Mouse (Mus musculus): ENCODE results near the gene Mycbpap.

Gene Mycbpap

DNA sequence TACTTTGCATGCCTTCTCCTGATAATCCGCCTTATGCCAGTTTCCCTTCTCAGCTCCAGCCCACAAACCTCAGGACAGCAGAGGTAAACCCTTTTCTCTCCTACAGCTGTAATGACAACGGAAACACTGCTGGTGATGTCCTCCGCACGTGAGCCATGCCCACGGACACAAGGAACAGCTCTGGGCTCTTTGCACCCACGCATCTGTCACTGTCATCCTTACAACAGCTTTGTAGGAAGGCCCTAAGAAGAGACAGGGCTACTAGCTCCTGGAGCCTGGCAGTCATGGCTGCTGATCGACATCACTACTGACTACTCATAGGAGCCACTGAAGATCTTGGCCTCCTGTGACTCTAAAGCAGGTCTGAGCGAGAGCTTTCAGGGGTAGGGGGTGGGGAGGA is 11.6 kb upstream of the Mycbpap start:
- DNase-seq (ENCODE audit: low read depth, low spot score), result no peak

GRCm38 (mm10) chr11:94528879-94529278 is 7.3 kb upstream of the Mycbpap start:
- DNase-seq (ENCODE audit: low read depth, low spot score), result no peak

DNA sequence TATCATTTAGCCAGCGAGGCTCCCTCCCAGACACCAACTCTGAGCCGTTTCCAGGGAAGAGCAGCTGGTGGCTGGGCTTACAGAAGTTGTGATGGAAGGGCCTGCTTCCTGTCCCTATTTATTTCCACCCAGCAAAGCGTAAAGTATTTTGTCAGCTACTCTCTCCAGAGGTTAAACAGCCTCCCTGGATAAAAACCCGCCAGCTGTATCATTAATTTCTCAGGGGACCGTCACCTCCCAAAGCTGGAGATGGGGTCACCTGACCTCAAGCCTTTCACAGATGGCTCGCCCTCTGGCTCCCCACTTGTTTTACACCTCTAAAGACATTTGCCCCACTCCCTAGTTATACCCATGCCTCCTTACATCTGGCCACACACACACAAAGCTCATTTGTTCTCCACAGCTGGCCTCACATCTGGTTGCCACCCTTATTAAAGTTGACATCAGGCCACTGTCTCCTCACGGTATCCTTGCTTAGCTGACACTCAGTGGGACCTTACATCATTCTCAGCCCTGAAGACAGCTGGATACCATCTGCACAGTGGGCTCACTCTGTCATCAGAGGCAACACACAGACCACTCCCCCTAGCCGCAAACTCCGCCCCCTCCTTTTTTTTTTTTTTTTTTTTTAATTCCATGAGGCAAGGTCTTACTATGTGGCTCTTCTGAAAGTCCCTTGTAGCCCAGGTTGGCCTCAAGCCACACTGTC is 4.8 kb upstream of the Mycbpap start:
- DNase-seq (ENCODE audit: low read depth, low spot score), result peak; percentile 44

DNA sequence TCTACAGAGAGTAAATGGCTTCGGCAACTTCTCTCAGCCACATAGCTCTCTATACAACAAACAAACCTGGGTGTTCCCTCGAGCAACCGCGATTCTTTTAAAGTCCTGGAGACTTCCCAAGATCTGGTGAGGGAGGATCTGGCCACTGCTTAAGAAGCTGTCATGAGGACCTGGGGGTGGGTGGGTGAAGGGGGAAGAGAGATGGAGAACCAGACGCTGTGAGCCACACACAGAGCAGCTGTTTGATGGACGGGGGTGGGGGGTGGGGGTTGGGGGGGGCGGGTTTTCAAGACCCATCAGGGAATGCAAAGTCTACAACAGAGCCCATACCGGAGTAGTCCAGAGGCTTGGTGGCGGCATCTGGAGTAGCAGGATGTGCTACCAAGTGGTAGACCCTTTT is 8.1 kb downstream of the Mycbpap start:
- no peak for DNase-seq (ENCODE audit: low read depth, low spot score)

DNA sequence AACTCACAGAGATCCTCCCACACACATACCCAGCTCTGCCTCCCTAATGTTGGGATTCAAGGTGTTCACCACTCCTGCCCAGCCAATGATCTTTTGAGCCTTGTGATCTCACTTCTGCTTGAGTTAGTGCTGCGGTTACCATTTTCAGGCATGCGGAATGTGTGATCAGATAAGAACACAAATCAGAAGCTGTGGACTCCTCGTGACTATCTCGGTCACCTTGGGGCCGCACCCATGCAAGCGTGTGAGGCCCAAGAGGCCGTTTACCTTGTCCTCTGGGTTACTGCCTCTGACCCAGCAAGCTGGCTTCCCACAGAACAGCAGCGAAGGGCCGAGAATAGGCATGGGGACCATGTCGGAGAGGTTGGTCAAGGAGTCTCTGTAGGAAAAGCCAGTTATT is 12.6 kb downstream of the Mycbpap start:
- DNase-seq (ENCODE audit: low read depth, low spot score), result no peak

- DNase-seq (ENCODE audit: low read depth, low spot score), result no peak
Observed at GRCm38 (mm10) chr11:94501482-94501881, 20.1 kb downstream of the Mycbpap start.

DNA sequence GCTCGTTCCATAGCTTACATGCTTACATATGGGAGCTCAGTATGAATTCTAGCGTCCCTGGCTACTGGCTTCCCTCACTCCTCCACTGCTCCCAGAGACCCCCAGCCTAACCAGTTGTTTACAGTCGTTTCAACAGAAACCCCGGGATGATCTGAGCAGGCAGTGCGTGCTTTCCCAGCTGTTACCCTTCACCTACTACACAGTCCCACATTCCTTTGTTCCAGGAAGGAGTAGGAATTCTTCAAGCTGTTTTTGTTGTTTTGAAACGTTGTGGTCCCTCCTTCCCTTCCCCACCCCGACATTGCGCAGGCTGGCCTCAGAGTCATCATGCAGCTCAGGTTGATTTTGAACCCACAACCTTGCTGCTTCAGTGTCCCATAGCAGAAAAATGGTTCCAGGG is 21.2 kb downstream of the Mycbpap start:
- no peak for DNase-seq (ENCODE audit: low read depth, low spot score)

DNA sequence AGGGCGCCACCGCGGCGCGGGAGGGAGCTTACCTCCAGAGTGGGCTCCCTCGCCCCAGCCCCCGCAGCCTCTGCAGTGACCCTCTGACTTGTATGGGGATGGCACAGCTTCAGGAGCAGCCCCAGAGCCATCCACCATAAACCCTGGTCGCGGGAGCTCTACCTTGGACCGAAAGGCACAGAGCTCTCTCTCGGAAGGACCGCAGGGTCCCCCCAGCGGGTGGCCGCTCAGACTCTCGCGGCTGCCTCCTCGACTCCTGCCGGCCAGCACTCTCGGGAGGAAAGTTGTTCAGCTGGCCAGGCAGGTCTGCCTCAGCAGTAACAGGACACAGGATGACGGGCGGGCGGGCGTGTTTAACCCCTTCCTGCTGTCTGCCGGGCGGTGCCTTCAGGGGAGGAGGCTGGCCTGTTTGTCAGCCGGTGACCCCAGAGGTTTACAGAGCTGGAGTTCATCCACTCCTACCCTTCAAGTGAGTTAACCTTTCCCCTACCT is 21.8 kb downstream of the Mycbpap start, which contains the start of gene Epn3:
TSS of gene Epn3 (minus strand) at position 314 of the 492 bp plus-strand sequence.
- no peak for DNase-seq (ENCODE audit: low read depth, low spot score)

DNA sequence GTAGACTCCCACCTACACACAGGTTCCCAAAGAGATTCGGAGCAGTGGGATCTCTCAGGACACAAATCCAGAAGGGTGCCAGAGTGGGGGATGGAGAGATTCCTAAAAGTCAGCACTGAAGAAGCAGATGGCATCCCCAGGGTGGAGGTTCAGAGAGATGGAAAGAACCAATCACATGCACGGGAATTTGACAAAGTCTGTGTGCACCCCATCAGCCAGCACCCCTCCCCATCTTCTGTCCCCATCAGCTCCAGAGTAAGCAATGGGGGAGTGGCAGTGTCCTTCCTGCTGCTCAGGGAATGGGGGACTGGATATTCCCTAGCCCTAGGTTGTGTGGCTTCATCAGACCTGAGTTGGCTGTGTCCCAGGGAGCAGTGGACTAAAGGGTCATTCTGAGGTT is 22.5 kb downstream of the Mycbpap start:
- DNase-seq (ENCODE audit: low read depth, low spot score), result no peak

- peak; percentile 38 for DNase-seq (ENCODE audit: low read depth, low spot score)
Observed at GRCm38 (mm10) chr11:94498093-94498996, 23.2 kb downstream of the Mycbpap start.

GRCm38 (mm10) chr11:94495415-94495814 is 26.1 kb downstream of the Mycbpap start:
- DNase-seq (ENCODE audit: low read depth, low spot score), result peak; percentile 60

GRCm38 (mm10) chr11:94491749-94492099 is 29.8 kb downstream of the Mycbpap start:
- no peak for DNase-seq (ENCODE audit: low read depth, low spot score)

DNA sequence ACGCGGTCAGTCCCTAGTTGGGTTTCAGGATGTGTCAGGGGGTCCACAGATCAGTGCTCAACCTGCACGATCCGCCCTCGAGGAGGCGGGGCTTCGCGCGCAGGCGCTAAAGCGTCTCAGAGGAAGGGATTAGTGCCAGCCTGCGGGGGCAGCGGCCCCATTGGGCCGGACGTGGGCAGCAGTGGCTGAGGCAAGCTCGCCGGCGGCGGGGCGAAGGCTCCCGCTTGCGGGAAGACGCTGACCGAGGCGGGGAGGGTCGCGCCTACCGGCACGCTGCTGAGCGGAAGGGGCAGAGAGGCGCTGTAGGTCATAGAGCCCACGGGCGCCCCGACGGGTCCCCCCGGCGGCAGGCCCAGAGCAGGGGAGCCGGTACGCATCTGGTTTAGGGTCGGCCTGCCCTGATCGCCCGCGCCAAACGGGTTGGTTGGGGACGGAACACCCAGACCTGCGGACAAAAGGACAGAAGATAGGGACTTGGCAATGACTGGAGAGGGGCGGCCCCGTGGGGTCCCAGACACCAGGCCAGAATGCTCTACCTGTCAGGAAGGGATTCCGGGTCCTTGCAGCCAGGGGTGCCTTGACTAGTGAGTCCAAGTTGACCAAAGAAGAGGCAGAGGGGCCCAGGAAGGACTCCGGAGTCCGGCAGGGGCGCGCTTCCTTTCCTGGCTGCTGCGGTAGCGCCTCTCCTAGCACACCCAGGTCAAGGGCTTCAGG is 30.4 kb downstream of the Mycbpap start:
- DNase-seq (ENCODE audit: low read depth, low spot score), result peak; percentile 60

DNA sequence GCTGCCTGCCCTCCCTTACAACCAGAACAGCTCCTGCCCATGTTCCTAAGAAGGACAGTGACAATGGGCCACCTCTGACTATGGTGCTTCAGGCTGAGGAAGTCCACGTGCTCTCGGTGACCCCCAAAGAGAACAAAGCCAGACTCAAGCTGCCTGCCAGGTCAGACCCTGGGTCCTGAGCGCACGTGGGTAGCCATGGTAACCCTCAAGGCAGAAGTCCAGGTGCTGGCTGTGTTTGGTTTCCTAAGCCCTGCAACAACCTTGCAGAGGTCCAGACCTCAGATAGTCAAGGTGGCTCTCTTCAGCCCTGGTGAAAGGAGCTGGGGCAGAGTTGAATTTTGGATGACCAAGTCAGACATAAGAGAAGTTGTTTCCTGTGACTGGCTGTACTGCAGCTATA is 31.8 kb downstream of the Mycbpap start:
- DNase-seq (ENCODE audit: low read depth, low spot score), result no peak

DNA sequence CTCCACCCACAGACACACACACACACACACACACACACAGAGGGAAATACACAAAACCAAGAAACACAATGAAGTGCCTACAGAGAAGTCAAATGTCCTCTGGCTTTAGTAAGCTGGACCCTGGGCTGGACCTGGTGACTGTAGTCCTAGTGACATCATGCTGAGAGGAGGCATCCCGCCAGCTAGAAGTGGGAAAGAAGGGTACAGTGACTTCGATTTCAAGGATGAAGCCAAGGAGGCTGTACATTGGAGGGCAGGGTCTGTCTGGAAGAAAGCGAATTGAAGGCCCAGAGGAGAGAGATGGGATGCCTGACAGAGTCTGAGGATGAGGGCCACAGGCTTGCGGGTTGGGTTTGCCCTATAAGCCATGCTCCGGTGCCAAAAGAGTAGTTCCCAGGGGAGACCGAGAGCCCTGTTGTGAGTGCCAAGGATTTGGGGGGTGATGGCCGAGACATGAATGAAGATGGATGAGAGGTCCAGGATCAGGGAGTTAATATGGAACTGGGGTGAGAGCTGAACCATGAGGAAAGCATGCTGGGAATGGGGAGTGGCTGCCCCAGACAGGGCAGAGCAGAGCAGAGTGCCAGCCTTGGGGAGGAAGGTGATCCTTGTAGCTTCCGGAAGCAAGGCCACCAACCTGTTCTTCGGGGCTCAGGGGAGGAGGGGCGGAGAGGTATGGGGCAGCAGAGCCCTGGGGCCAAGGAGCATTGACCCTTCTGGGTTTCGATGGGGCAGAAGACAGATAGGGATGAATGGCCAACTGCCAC is 32.6 kb downstream of the Mycbpap start:
- DNase-seq (ENCODE audit: low read depth, low spot score), result no peak

- DNase-seq (ENCODE audit: low read depth, low spot score), result peak; percentile 84
Observed at GRCm38 (mm10) chr11:94486001-94486400, 35.5 kb downstream of the Mycbpap start, which contains the start of gene Spata20. Gene Spata20, minus strand, starts transcription at chr11:94486179.

DNA sequence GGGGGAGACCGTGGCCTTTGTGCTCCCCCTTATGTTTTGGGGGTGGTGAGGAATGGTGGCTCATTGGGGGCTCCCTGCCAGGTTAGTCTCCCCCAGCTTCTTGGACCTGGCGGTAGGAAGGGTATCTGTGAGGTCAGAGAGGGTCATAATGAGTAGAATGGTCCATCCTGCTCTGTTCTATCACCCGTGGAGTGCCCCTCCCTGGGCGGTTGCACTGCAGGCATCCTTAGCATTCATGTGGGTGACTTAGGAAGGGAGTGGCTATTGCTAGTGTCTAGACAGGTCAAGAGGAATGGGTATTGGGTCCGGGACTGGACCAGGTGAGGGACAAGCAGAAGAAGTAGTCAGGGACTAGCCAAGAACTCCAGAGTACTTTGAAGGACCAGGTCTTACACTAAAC is 36.3 kb downstream of the Mycbpap start:
- no peak for DNase-seq (ENCODE audit: low read depth, low spot score)

DNA sequence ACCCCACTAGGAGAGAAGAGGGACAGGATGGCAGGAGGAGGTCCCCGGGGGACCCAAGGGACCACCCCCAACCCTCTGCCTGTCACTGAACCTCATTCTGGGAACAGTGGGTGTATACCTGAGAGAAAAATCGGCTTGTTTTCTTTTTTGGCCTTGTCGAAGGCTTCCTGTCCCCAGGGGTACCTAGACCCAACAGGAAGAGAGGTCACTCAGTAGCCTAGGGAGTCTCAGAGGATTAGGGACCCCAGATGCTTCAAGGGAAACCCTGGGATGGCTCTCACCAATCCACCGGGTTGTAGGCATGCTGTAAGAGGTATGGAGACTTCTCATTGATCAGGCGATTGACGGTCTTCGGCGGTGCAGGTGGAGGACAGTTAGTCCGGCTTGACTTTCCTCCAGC is 36.9 kb downstream of the Mycbpap start:
- no peak for DNase-seq (ENCODE audit: low read depth, low spot score)

- no peak for DNase-seq (ENCODE audit: low read depth, low spot score)
Observed at GRCm38 (mm10) chr11:94483921-94484320, 37.6 kb downstream of the Mycbpap start.

DNA sequence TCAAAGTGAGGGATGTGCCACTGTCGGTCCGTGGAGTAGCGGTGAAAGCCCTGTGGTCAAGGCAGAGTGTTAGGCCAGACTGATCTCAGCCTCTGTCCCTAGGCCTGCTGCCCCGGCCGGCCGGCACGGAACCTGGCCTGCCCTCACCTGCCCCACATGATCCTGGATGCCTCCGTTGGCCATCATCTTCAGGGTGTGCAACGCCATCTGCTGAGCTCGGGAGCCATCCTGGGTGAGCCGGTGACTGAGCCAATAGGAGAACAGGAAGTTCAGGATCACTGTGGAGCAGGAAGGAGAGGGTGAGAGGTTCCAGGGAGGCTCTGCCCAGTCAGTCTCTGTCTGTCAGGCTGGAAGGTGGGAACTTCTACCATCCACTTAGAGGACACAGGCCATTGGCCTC is 38.1 kb downstream of the Mycbpap start:
- no peak for DNase-seq (ENCODE audit: low read depth, low spot score)

DNA sequence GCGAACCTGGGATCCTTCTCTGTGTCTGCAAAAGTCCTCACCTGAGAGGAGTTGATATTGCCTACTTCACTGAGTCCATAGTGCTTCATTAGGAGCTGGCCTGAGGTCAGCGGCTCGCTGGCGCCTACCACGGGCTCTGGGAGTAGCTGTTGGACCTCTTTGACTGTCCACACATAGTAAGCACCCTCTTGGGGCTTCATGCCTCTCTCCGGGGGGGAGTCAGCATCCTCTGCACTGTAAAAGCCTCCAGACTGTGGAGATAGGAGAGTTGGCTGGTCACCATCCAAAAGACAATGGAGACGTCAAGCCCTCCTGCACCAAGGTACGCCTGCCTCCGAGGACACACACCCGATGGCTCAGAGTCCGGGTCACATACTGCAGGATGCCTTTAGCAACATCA is 38.8 kb downstream of the Mycbpap start:
- DNase-seq (ENCODE audit: low read depth, low spot score), result no peak
